Mouse (Mus musculus) neural tube, embryonic 11.5 days (tissue): ENCODE results near the gene Ccdc38. TPM values are rescaled to one million over a fixed set of nuclear protein-coding genes. Genes with fewer than 3 reads are reported as not detected.

Experiments
- ATAC-seq: fragments of 200-750 bp; cut with Nextera tagmentation; 2 replicates; pipeline ENCODE4 v1.8.0; 2017; ENCODE audit warnings: moderate number of reproducible peaks, mild to moderate bottlenecking, moderate TSS enrichment, moderate library complexity; ENCODE audit not compliant: insufficient read depth, low FRiP score, low TSS enrichment
- DNase-seq: peaks from one replicate; pipeline ENCODE4 v3.0.0-alpha.2; 2015; ENCODE audit warnings: low spot score
- H3K27ac ChIP-seq: fragments of 300-500 bp; sonication (generic); 2 replicates; pipeline ENCODE4 v1.5.1; 2014; ENCODE audit warnings: low read depth, mild to moderate bottlenecking, low read length
- H3K27me3 ChIP-seq: fragments of 300-500 bp; sonication (generic); 2 replicates; pipeline ENCODE4 v1.6.1; 2014; ENCODE audit warnings: mild to moderate bottlenecking, low read length, mixed read lengths; ENCODE audit not compliant: control insufficient read depth, insufficient read depth
- H3K36me3 ChIP-seq: fragments of 300-500 bp; sonication (generic); 2 replicates; pipeline ENCODE4 v1.6.1; 2014; ENCODE audit warnings: mild to moderate bottlenecking, low read length, moderate library complexity, mixed read lengths; ENCODE audit not compliant: control insufficient read depth, insufficient read depth
- H3K4me1 ChIP-seq: fragments of 300-500 bp; sonication (generic); 2 replicates; pipeline ENCODE4 v1.6.1; 2014; ENCODE audit warnings: low read length, mixed read lengths; ENCODE audit not compliant: control insufficient read depth, insufficient read depth
- H3K4me2 ChIP-seq: fragments of 300-500 bp; sonication (generic); 2 replicates; pipeline ENCODE4 v1.6.1; 2014; ENCODE audit warnings: low read depth, mild to moderate bottlenecking, moderate library complexity
- H3K4me3 ChIP-seq: fragments of 300-500 bp; sonication (generic); 2 replicates; pipeline ENCODE4 v1.5.1; 2014; ENCODE audit warnings: low read depth, low read length
- H3K9ac ChIP-seq: fragments of 300-500 bp; sonication (generic); 2 replicates; pipeline ENCODE4 v1.6.1; 2014; ENCODE audit warnings: mild to moderate bottlenecking, low read length
- H3K9me3 ChIP-seq: fragments of 300-500 bp; sonication (generic); 2 replicates; pipeline ENCODE4 v1.6.1; 2016; ENCODE audit warnings: low read length; ENCODE audit not compliant: control insufficient read depth
- WGBS: fragments of 180-500 bp; shearing (Covaris S2); extraction: QIAGEN DNeasy Blood & Tissue Kit; methylation state at CpG from one replicate; pipeline ENCODE4 v1.1.7; 2014; 5-methylcytosine and 5-hydroxymethylcytosine counted together
- polyA plus RNA-seq: library from polyadenylated mRNA; unstranded; fragments of >200 nt; fragmentation: Nextera tagmentation; extraction: Ambion mirVana; gene quantifications from 2 replicates; pipeline ENCODE4 v1.2.1, GENCODE M21; 2014

Ccdc38 gene
- polyA plus RNA-seq, 1 experiment from 2014 or later = 0.33 TPM

- ATAC-seq (no peak), DNase-seq (peak; percentile 54)
- WGBS = 62% methylated on average over 9 of the region's 9 CpGs
Observed at GRCm38 (mm10) chr10:93608051-93608450, 67.6 kb downstream of the Ccdc38 start.

DNA sequence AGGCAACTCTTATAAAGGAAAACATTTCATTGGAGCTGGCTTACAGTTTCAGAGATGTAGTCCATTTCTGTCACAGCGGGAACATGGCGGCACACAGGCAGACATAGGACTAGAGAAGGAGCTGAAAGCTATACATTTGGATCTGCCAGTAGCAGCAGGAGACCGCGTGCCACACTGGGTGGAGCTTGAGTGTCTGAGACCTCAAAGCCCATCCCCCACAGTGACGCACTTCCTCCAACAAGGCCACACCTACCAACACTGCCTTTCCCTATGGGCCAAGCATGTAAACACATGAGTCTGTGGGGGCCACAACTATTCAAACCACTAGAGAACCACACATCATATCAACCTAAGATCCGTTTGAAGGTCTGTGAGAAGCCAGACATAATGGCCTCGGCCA is 68.8 kb downstream of the Ccdc38 start:
- no peaks in the 10 kb centered on the region for H3K36me3 ChIP-seq
- no peaks in the 10 kb centered on the region for H3K9me3 ChIP-seq
- DNase-seq (no peak), ATAC-seq (no peak)
- no peaks in the 10 kb centered on the region for H3K27me3 ChIP-seq
- H3K9ac ChIP-seq = no peak overlapping the region
- no peaks in the 10 kb centered on the region for H3K4me1 ChIP-seq
- H3K27ac ChIP-seq = no peak overlapping the region
- H3K4me2 ChIP-seq = no peak overlapping the region
- no peak overlapping the region for H3K4me3 ChIP-seq
- 91% methylated on average over 7 of the region's 7 CpGs for WGBS

More at GRCm38 (mm10) chr10:93608051-93608450, 67.6 kb downstream of the Ccdc38 start:
- Histone ChIP-seq H3K9me3 (no peaks in the 10 kb centered on the region), H3K27ac (no peak overlapping the region), H3K4me3 (no peak overlapping the region), H3K4me2 (no peak overlapping the region), H3K9ac (no peak overlapping the region), H3K4me1 (no peaks in the 10 kb centered on the region), H3K27me3 (no peaks in the 10 kb centered on the region), H3K36me3 (no peaks in the 10 kb centered on the region)

GRCm38 (mm10) chr10:93610896-93611295 is 70.5 kb downstream of the Ccdc38 start:
- ATAC-seq (no peak), DNase-seq (no peak)
- no peak overlapping the region for H3K4me2 ChIP-seq
- no peak overlapping the region for H3K27ac ChIP-seq
- H3K27me3 ChIP-seq = no peaks in the 10 kb centered on the region
- WGBS = 89% methylated on average over 1 of the region's 1 CpGs
- no peaks in the 10 kb centered on the region for H3K4me1 ChIP-seq
- no peaks in the 10 kb centered on the region for H3K36me3 ChIP-seq
- no peak overlapping the region for H3K4me3 ChIP-seq
- no peaks in the 10 kb centered on the region for H3K9me3 ChIP-seq
- no peak overlapping the region for H3K9ac ChIP-seq

- ATAC-seq (no peak), DNase-seq (peak; percentile 63)
- no peak overlapping the region for H3K27ac ChIP-seq
- H3K4me3 ChIP-seq = no peak overlapping the region
- WGBS = 50% methylated on average over 18 of the region's 18 CpGs
- no peaks in the 10 kb centered on the region for H3K36me3 ChIP-seq
- no peaks in the 10 kb centered on the region for H3K4me1 ChIP-seq
- no peak overlapping the region for H3K9ac ChIP-seq
- H3K27me3 ChIP-seq = no peaks in the 10 kb centered on the region
- no peak overlapping the region for H3K4me2 ChIP-seq
- H3K9me3 ChIP-seq = no peaks in the 10 kb centered on the region
Observed at GRCm38 (mm10) chr10:93611419-93612007, 71.1 kb downstream of the Ccdc38 start.

DNA sequence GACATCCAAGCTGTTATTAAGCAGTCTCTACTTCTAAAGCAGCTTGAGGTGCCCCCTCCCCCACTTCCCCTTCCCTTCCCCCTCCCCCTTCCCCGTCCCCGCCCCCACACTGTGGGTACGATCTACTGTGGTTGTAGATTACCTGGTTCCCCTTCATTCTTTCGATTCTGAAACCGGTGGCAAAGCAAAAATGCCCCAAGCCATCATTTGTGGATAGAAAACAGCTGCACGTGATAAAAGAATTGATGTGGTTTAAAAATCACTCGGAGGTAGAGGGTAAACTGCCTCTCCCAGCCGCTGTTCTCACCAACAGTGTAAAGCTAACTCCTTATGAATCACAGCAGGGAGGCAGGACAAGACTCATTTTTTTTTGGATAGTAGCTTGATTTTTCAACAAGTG is 74.4 kb downstream of the Ccdc38 start:
- Histone ChIP-seq H3K27ac (no peak overlapping the region), H3K9ac (no peak overlapping the region), H3K27me3 (no peaks in the 10 kb centered on the region), H3K4me1 (no peaks in the 10 kb centered on the region), H3K36me3 (no peaks in the 10 kb centered on the region), H3K4me3 (no peak overlapping the region), H3K9me3 (no peaks in the 10 kb centered on the region), H3K4me2 (no peak overlapping the region)
- WGBS = 77% methylated on average over 8 of the region's 8 CpGs
- DNase-seq = no peak
- no peak for ATAC-seq

GRCm38 (mm10) chr10:93620438-93621179 is 80.2 kb downstream of the Ccdc38 start:
- H3K4me1 ChIP-seq = no peaks in the 10 kb centered on the region
- no peak overlapping the region for H3K4me2 ChIP-seq
- no peak overlapping the region for H3K4me3 ChIP-seq
- H3K36me3 ChIP-seq = no peaks in the 10 kb centered on the region
- DNase-seq = no peak
- H3K9me3 ChIP-seq = no peaks in the 10 kb centered on the region
- ATAC-seq = no peak
- H3K27me3 ChIP-seq = no peaks in the 10 kb centered on the region
- WGBS = 70% methylated on average over 7 of the region's 7 CpGs
- no peak overlapping the region for H3K9ac ChIP-seq
- H3K27ac ChIP-seq = no peak overlapping the region

DNA sequence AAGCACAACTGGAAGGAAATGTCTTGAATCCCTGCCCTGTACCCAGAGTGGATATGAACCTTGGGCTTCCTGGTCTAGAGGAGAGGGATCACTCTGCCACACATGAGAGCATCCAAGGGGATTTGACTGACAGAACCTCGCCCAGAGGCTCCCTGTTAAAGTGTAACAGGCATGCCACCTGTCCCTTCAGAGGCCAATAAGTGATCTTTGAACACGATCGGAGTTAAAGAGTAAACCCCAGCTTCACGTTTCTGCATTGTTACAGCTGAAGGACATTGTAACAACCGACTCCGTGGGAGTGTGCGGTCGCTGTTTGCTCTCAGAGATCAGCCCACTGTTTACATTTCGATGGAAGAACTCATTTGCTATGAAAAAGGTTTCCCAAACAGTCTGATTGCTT is 83.3 kb downstream of the Ccdc38 start:
- Histone ChIP-seq H3K9me3 (no peaks in the 10 kb centered on the region), H3K4me3 (no peak overlapping the region), H3K27me3 (no peaks in the 10 kb centered on the region), H3K4me2 (no peak overlapping the region), H3K36me3 (no peaks in the 10 kb centered on the region), H3K27ac (no peak overlapping the region), H3K9ac (no peak overlapping the region), H3K4me1 (no peaks in the 10 kb centered on the region)
- ATAC-seq (no peak), DNase-seq (no peak)
- 61% methylated on average over 9 of the region's 9 CpGs for WGBS

DNA sequence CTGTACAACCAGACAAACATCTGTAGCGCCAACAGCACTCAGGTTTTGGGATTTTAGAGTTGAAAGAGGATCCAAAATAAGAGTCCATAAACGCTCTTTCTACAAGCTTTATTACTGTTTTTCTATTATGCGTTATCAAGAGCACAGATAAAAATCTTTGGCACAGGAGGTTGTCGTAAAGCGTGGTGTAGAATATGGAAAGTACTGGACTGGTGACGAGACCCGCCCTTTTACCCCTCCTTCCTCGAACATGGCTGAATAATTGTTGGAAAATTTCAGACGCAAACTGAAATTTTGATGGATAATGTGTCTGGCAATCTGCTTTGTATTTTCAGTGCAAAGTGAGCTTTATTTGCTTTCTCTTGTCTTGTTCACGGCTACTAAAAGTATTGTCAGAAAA is 83.7 kb downstream of the Ccdc38 start:
- Histone ChIP-seq H3K27ac (no peak overlapping the region), H3K9me3 (no peaks in the 10 kb centered on the region), H3K36me3 (no peaks in the 10 kb centered on the region), H3K9ac (no peak overlapping the region), H3K27me3 (no peaks in the 10 kb centered on the region), H3K4me2 (no peak overlapping the region), H3K4me3 (no peak overlapping the region), H3K4me1 (no peaks in the 10 kb centered on the region)
- no peak for DNase-seq
- WGBS = 89% methylated on average over 10 of the region's 10 CpGs
- no peak for ATAC-seq

DNA sequence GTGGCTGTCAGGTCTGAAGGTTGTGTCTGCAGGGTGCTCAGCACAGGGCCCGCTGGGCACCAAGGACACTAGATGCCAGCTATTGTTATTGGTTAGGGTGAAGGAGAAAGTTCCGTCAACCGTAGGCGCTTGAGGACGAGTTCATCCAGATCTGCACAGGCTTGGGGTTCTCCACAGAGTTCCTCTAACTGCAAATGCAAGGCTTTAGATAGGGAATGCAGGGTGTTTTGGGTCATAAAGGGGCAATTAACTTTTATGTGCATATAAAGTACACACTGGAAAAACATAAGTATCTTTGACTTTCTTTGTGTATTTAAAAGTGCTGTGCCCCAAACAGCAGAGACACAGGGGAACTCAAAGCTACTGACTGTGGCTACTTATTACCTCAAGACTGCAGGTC is 89.9 kb downstream of the Ccdc38 start:
- Histone ChIP-seq H3K36me3 (no peaks in the 10 kb centered on the region), H3K9ac (no peak overlapping the region), H3K4me2 (no peak overlapping the region), H3K4me3 (no peak overlapping the region), H3K27ac (no peak overlapping the region), H3K4me1 (no peaks in the 10 kb centered on the region), H3K9me3 (no peaks in the 10 kb centered on the region), H3K27me3 (no peaks in the 10 kb centered on the region)
- WGBS = 90% methylated on average over 5 of the region's 5 CpGs
- no peak for DNase-seq
- no peak for ATAC-seq
